Mouse (Mus musculus): Measurements from ENCODE around the gene Rab11fip4.

Rab11fip4 gene

GRCm38 (mm10) chr11:79713184-79713583, 122.2 kb downstream of the Rab11fip4 start:
- DNase-seq (ENCODE audit: low read depth, low spot score): no peak

GRCm38 (mm10) chr11:79713678-79714077, 122.7 kb downstream of the Rab11fip4 start:
- DNase-seq (ENCODE audit: low read depth, low spot score): no peak

- DNase-seq (ENCODE audit: low read depth, low spot score): no peak
These were observed 123.2 kb downstream of the Rab11fip4 start for GRCm38 (mm10) chr11:79714082-79714742.

GRCm38 (mm10) chr11:79714743-79715110, 123.7 kb downstream of the Rab11fip4 start:
- no peak for DNase-seq (ENCODE audit: low read depth, low spot score)

GRCm38 (mm10) chr11:79715316-79715715, 124.3 kb downstream of the Rab11fip4 start:
- no peak for DNase-seq (ENCODE audit: low read depth, low spot score)

GRCm38 (mm10) chr11:79715733-79716452, 124.9 kb downstream of the Rab11fip4 start:
- DNase-seq (ENCODE audit: low read depth, low spot score): no peak

GRCm38 (mm10) chr11:79716453-79716749, 125.4 kb downstream of the Rab11fip4 start:
- no peak for DNase-seq (ENCODE audit: low read depth, low spot score)

GRCm38 (mm10) chr11:79717271-79717670, 126.3 kb downstream of the Rab11fip4 start:
- DNase-seq (ENCODE audit: low read depth, low spot score): no peak

- DNase-seq (ENCODE audit: low read depth, low spot score): no peak
These were observed 126.8 kb downstream of the Rab11fip4 start for GRCm38 (mm10) chr11:79717801-79718200.

- DNase-seq (ENCODE audit: low read depth, low spot score): no peak
These were observed 127.2 kb downstream of the Rab11fip4 start for GRCm38 (mm10) chr11:79718202-79718601.

DNA sequence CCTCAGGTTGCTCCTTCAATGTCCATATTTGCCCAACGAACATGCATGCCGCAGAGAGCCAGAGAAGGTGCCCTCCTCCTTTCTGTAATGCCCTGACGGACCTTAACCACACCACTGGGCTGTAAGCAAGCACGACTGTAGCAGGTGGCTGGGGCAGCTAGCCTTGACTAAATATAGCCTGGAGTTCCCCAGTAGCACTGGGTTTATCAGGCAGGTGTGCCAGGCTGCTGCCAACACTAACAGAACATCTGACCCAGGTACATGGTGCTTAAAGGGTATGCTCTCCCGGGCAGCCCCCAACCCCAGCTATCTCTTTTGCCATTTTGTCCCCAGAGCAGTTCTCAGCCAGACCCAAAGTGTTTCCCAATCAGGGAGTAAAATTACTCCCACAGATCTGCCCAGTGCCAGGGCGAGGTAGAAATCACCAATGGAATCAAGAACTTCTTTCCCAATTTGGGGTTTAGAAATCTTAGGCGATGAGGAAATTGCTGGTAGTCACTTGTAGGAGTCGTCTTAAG, 127.9 kb downstream of the Rab11fip4 start:
- no peak for DNase-seq (ENCODE audit: low read depth, low spot score)

DNA sequence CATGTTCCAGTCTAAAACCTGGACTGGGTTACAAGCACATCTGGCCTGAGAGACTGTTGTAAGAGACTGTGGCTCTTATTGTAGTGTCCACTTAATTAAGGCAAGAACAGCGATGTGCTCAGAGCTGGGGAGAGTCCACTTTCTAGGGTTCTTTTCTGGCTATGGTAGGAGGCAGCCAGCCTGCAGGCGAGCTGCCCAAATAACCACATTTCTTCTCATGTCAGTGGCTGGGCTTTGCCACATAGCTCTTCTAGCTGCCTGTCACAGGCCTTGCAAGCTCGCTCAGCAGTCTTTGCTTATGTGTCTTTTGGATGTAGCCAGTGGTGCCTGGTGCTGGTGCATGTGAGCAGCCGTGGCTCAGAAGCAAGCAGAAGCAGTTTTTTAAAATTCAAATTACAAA, 129.7 kb downstream of the Rab11fip4 start:
- no peak for DNase-seq (ENCODE audit: low read depth, low spot score)

GRCm38 (mm10) chr11:79722811-79723210, 131.8 kb downstream of the Rab11fip4 start:
- DNase-seq (ENCODE audit: low read depth, low spot score): no peak

GRCm38 (mm10) chr11:79725005-79725404, 134.0 kb downstream of the Rab11fip4 start:
- DNase-seq (ENCODE audit: low read depth, low spot score): no peak

- DNase-seq (ENCODE audit: low read depth, low spot score): no peak
These were observed 138.4 kb downstream of the Rab11fip4 start for GRCm38 (mm10) chr11:79729231-79730047.

DNA sequence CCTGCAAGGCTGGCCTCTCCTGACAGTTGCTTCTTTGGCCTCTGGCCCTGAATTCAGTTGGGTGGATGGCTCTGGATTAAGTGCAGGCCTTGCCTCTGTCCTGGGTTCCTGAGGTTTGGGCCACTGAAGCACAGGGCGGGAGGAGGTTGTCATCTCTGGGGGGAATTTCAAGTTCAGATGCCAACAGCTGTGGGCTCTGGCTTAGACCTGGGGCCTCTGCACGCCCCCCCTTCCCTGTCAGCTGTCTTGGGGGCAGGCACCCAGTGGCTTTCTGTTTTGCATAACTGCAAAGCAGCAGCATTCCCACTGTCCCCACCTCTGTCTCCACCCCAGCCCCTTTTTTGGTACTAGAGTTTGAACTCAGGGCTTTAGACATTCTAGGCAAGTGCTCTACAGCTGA, 139.4 kb downstream of the Rab11fip4 start:
- DNase-seq (ENCODE audit: low read depth, low spot score): no peak

- no peak for DNase-seq (ENCODE audit: low read depth, low spot score)
These were observed 140.5 kb downstream of the Rab11fip4 start for GRCm38 (mm10) chr11:79731476-79731875.

GRCm38 (mm10) chr11:79733013-79733412, 142.0 kb downstream of the Rab11fip4 start:
- DNase-seq (ENCODE audit: low read depth, low spot score): no peak

DNA sequence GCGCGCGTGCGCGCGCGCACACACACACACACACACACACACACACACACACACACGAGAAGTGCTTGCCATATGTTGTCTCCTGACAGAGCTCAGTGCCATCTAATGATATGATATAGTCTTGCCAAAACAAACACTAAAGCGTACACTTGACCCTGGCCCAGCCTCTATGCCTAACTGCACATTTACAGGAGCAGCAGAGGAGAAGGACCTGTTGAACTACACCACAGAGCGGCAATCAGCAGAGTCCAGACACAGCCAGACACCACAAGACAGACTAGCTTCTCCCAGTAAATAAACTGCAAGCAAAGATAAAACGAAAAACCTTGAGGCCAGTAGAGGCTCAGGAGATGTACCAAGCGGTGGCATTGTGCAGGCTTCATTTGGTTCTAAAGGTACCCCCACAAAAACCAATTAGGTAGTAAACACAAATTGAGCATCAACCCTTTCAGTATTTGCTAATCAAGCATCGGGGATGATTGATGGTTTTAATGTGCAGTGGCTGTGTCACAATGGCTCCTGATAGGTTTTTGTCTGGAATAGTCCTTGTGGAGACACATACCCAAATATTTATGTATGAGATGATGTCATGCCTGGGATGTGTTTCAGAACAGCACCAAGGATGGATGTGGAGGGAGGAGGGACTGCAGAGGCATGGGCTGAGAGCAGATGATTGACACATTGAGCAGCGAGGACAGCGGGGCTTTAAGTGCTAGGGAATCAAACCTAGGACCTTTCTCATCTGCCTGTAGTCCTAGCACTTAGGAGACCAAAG, 145.4 kb downstream of the Rab11fip4 start:
- DNase-seq (ENCODE audit: low read depth, low spot score): peak; percentile 56

DNA sequence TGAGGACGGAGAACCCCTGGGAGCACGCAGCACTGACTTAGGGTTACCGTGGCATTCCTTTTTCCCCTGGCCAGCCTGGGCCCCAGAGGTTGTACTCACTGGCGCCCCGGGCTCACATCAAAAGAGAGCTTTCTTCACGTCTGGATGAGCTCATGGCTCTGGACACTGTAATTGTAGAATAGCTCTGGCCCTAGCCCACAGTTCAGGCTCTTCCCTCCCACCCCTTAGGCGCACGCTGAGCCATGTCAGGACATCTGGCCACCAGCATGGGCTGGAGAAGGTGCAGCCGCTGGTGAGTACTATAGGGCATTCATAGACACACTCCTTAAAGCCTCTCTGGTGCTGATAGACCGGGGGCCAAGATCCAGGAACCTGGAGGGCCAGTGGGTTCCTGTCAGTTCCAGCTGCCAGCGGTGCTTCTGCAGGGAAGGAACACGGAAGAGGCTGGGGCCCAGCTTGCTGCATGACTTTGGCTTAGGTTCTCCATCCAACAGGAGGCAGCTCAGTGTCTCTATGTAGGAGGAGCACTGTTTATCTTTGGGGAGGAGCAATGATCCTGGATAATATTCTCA, 146.2 kb downstream of the Rab11fip4 start:
- no peak for DNase-seq (ENCODE audit: low read depth, low spot score)

DNA sequence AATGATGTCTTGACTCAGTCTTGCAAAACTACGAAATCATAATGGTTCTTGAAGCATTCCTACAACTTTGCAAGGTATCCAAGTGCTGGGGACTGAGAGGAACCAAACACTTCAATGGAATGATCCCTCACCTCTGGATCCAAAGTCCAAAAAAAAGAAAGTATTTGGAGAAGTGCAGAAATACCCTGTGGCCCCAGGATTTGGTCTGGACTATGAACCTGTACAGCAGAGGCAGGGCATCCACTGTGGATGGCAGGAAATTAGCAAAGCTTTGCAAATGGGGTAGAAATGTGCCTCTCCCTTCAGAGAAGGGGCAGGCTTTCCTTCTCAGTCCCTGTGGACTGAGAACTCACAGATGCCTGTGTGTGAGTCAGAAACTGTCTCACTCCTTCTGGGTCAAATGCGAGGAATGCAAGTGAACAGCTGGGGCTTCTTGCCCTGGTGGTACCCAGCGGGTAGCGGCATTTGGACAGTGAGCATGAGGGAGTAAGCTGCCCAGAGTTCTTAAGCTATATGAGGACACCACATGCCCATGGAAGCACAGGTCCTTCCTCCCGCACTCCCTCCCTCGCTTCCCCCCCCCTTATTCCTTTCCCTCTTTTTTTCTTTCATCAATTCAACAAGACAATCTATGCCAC, 147.0 kb downstream of the Rab11fip4 start:
- DNase-seq (ENCODE audit: low read depth, low spot score): no peak

All from mesoderm, embryonic 11.5 days (tissue).